Mouse (Mus musculus) frontal cortex, postnatal 25 days (tissue): ENCODE measurements around the gene Grin2b.
"Not testable (repeated sequence)": the region's sequence is repeated elsewhere in the genome, so short reads cannot be mapped to it uniquely, and the experiment has no call there.

Experiments used
- DNase-seq, 2 experiments: peaks; one replicate each; pipeline ENCODE4 v3.0.0; 2022; ENCODE audit warnings: low spot score in 2 of 2

Gene Grin2b

DNA sequence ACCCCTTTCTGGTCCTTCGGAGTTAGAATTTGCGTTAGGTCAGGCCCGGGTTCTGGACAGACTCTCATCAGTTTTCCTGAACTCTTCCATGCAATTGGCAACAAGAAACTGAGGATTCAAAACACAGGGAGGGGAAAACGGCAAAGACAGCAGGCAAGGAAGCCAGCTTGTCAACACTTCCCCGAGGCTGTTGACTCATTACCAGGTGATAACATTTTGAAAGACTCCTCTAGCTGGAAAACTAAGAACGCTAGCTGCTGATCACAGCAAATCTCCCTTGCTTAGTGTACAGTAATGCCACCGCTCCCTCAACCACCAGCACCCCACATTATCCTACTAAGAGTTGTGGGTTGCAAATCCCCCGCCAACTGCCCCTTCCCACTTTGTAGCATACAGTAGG is 266.2 kb downstream of the Grin2b start:
- DNase-seq = no peak

DNA sequence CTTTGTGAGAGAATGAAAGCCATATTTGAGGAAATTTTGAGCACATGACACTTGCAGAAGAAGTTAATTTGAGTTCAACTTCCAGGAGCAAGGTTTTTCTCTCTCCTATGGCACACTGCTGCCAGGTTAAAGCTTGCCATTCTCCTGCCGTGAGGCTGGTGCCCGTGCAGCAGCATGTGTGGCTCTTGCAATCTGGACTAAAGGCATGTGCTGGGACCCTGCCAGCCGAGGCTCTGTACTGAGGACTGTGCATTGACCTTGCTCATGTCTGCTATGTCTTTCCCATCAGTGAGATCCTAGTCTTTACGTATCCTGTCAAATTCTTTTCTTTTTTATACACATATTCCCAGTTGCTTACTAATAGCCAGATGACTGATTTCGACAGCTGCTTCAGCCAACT is 268.9 kb downstream of the Grin2b start:
- no peak for DNase-seq

DNA sequence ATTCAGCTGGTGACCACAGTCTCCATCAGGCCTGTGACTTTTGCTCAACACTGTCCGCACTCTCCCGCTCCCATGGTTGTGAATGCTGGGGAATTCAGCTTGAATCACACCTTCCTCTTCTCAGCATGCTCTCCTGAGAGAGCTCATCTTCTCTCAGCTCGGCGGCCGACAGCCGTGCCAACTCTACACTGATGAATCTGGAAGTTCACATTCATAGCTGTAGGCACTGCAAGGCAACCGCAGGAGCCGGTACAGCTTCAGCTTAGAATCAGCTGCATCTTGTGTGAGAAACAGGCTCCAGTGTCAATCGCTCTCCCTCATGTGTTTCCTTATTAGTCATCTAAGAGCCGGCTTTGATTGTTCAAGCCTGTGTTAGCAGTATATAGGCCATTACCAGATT is 272.9 kb downstream of the Grin2b start:
- DNase-seq = no peak

- peak in 1 of 2 experiments; percentile 51 for DNase-seq
Measured at GRCm38 (mm10) chr6:135899225-135899624, 274.1 kb downstream of the Grin2b start.

DNA sequence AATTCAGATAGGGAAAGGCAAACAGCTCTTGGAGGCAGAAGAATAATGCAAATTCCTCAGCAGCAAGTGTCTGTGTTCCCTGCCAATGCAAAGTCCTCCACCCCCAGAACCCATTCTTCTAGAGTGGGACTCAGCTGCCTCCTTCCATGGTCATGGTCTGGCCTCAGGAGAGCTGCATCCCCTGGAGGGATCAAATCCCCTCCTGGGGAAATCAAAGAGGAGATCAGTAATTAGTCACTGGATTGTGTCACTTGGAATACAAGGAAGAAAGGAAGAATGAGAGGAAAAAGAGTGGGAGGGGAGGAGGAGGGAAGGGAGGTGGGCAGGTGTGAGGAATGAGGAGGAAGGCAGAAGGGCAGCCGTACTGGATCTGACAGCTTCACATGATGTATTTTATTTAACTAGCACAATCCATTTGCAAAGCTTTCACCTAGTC is 278.5 kb downstream of the Grin2b start:
- DNase-seq = no peak

- DNase-seq = no peak
Measured at GRCm38 (mm10) chr6:135882611-135883010, 290.7 kb downstream of the Grin2b start.

GRCm38 (mm10) chr6:135876163-135876726 is 297.1 kb downstream of the Grin2b start:
- DNase-seq = no peak

DNA sequence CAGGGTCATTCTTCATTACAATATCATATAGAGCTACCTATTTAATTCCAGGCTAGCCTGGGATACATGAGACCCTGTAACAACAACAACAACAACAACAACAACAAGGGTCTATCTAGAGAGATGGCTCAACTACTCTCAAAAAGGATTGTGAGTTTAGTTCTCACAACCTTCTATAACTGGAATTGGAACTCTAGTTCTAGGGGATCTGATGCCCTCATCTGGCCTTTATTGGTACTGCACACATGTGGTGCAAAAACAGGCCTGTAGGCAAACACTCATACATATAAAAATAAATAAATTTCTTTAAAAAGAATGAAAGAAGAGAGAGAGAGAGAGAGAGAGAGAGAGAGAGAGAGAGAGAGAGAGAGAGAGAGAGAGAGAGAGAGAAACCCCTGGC is 298.7 kb downstream of the Grin2b start:
- no peak for DNase-seq

DNA sequence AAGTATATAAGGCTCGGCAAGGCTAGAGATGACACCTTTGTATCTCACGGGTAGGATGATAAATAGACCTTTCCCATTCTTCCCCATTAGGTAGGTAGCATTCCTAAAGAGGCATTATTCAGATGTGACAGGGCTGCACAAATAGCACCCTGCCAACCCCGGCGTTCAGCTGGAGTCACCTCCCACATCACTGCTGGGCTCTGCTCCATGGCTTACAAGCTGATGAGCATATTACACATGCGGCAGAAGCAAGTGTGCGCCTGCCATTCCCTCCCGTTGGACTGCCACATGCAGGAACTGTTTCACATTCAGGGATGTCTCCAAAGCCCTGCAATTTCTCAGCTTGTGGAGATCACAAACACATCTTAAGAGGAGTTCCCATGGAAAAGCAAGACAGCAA is 307.5 kb downstream of the Grin2b start:
- DNase-seq = peak in 1 of 2 experiments; percentile 50

GRCm38 (mm10) chr6:135863965-135864364 is 309.3 kb downstream of the Grin2b start:
- DNase-seq = no peak

- peak in 1 of 2 experiments; percentile 52 for DNase-seq
Measured at GRCm38 (mm10) chr6:135859502-135859901, 313.8 kb downstream of the Grin2b start.

DNA sequence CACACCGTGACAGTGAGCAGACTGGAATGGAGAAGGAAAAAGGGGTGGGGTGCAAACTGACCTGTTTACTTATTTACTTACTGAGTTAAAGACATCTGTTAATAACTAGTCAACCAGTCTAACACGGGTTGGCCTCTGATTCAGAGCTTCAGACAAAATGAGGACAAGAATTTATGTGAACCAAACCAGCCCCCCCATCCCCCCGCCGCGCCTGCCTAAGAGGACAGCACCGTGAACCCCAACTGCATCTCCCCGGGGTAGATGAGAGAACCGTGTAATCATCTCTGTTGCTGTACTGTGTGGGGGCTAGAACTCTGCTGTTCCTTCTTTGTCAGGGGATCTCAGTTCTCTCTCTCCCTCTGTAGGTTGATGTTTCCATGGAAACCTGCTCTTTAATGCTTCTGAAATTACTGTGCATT is 319.1 kb downstream of the Grin2b start:
- DNase-seq = no peak

DNA sequence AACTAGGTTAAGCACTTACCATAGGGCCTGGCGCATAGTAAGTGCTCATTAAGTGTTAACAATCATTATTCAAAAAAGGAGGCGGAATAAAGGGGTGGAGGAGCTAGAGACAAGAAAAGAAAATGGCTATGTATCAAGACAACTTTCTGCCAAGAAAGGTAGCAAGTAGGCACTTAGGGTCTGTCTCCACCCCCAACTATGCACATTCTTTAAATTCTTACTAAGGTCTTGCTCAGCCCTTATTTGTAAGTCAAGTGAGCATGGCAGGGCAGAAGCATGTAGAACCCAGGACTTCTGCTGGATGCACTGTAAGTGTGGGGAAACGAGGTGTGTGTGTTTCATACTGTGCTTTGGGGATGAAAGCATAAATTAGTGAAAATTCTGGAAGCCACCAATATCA is 329.6 kb downstream of the Grin2b start:
- DNase-seq = no peak

- no peak for DNase-seq
Measured at GRCm38 (mm10) chr6:135836353-135836752, 337.0 kb downstream of the Grin2b start.

GRCm38 (mm10) chr6:135833542-135833941 is 339.8 kb downstream of the Grin2b start:
- no peak for DNase-seq

DNA sequence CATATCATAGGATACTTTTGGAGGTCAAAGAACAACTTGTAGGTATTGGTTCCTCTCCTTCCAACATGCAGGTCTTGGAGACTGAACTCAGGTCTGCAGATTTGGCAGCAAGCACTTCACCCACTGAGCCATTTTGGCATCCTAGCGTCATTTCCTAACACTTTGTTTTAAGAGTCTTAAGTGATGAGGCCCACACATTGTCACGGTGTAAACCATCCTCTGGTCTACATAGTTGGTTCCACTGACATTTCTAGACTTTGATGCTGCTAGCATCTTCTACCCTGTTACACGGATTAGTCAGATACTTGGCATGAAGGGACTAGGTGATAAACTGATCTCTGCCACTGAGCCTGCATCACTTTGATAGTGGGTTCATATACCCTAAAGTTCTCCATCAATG is 341.3 kb downstream of the Grin2b start:
- no peak for DNase-seq

GRCm38 (mm10) chr6:135831032-135831431 is 342.3 kb downstream of the Grin2b start:
- no peak for DNase-seq

- DNase-seq = no peak
Measured at GRCm38 (mm10) chr6:135829458-135829857, 343.9 kb downstream of the Grin2b start.

DNA sequence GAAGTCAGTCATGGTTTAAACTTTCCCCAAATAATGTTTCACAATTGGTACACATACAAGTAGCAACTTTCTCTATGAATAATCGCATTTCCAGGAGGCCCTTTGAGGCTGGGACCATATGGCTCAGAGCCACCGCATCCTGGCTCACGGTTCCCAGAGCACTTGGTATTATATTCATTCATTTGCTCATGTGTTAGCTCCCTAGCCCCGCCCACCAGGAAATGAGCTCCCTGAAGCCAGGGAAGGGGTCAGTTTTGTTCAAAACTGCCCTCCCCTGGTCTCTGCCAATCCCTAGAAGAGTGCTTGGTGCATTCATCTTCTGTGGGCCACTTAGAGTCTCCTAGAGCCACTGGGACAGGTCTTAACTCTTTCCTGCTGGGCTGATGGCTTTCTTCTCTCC is 344.3 kb downstream of the Grin2b start:
- DNase-seq = no peak

GRCm38 (mm10) chr6:135827942-135828341 is 345.4 kb downstream of the Grin2b start:
- DNase-seq = peak in 1 of 2 experiments; percentile 53

DNA sequence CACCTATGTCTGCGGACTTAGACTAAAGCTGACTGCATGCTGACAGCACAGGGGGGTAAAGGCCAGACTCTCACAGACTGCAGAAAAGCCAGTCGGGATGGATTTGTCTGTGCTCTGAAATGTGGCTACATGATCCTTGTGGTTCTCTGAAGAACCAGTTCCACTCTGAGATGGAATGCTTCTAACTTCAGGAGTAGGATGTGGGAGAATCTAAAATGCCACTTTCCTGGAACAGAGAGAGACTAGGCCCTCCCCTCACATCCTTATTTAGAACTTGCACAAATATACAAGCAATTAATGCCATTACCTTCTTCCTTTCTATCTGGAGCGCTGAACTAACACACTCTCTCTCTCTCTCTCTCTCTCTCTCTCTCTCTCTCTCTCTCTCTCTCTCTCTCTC is 346.0 kb downstream of the Grin2b start:
- no peak for DNase-seq

DNA sequence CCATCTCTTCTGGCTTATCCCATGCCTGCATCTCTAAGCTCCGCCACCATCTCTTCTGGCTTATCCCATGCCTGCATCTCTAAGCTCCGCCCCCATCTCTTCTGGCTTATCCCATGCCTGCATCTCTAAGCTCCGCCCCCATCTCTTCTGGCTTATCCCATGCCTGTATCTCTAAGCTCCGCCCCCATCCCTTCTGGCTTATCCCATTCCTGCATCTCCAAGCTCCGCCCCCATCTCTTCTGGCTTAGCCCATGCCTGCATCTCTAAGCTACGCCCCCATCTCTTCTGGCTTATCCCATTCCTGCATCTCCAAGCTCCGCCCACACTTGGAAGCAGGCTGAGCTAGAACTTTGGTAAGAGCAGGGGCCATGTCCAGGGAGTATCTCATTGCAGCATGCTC is 346.5 kb downstream of the Grin2b start:
- not testable (repeated sequence) for DNase-seq

DNA sequence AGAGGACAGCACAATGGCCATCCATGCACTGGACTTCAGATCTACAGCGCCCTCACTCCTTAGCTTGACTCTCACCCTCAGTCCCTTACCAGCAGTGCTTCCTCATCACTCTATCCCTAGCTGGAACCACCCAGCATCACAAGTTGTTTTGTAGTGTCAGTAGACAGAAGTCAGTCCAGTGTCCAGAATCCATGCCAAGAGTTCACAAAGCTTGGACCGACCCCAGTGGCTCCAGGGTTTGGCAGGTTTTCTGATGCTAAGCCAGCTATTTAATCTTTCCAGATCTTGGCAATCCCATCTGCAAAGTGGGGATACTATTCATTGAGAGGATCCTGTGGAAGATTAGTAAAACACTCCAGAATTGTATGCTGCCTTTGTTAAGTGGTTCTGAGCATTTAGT is 355.9 kb downstream of the Grin2b start:
- DNase-seq = no peak

- no peak for DNase-seq
Measured at GRCm38 (mm10) chr6:135813755-135814154, 359.6 kb downstream of the Grin2b start.
